Mouse (Mus musculus): ENCODE measurements around the gene Ankrd35. TPM values are rescaled to one million over a fixed set of nuclear protein-coding genes. Genes with fewer than 3 reads are reported as not detected.
"Not testable (repeated sequence)": the region's sequence is repeated elsewhere in the genome, so short reads cannot be mapped to it uniquely, and the experiment has no call there.

Ankrd35 gene
- polyA plus RNA-seq, 1 experiment from 2014 or later: 0.44 TPM

DNA sequence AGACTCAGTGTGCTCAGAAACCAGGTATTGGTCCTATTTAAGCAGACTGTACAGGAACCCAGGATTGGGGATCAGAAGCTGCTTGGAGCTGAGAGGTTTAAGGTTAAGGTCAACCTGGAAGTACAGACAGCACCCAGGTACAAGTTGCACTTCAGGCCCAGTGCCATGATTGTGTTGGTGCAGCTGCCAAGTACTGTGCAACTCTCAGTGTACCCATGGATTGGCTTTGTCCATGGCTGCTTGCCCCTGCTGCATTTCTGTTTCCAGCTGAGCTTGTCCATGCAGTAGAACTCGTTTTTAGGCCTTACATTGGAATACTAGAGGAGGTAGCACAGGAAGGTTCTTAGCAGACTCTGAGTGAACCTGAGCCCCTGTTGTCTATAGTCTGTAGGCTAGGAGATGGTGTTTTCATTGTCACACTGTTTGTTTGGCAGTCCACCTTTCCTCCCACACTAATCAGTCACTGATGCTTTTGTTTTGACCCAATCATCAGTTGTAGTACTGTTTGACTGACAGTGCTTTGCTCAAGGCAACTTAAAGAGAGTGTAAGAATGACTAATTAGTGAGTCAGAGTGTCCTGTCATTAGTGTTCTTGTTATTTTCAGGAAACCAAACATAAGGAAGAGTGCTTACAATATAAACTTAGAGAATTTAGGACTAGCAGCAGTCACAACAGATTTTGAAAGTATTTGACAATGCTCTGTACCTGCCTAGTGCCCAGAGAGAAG is 67.2 kb downstream of the Ankrd35 start:
- H3K27me3 ChIP-seq (replicated peaks; ENCODE audit: insufficient read depth, low read length): no peaks in the 10 kb centered on the region
- no peak overlapping the region for H3K9ac ChIP-seq (replicated peaks; ENCODE audit: low read depth)
- no peak overlapping the region for H3K4me2 ChIP-seq (replicated peaks; ENCODE audit: low read depth, low read length)
- no peaks in the 10 kb centered on the region for H3K4me1 ChIP-seq (ENCODE audit: insufficient read depth, low read depth, low read length)
- no peak for ATAC-seq
- no peak overlapping the region for H3K4me3 ChIP-seq (ENCODE audit: low read depth, low read length)
- DNase-seq (ENCODE audit: low spot score): no peak
- 33% methylated on average over 1 of the region's 1 CpGs for WGBS
- no peaks in the 10 kb centered on the region for H3K9me3 ChIP-seq (ENCODE audit: low read length)
- H3K36me3 ChIP-seq (ENCODE audit: insufficient read depth, low read length): no peaks in the 10 kb centered on the region
- no peak overlapping the region for H3K27ac ChIP-seq (ENCODE audit: low read length)
- TF ChIP-seq EP300 (IDR thresholded peaks at IDR 0.05) (no peak), CTCF (IDR thresholded peaks at IDR 0.05) (no peak)

GRCm38 (mm10) chr3:96737995-96738394 is 68.1 kb downstream of the Ankrd35 start:
- no peak overlapping the region for H3K4me2 ChIP-seq (replicated peaks; ENCODE audit: low read depth, low read length)
- 87% methylated on average over 1 of the region's 1 CpGs for WGBS
- no peaks in the 10 kb centered on the region for H3K9me3 ChIP-seq (ENCODE audit: low read length)
- H3K36me3 ChIP-seq (ENCODE audit: insufficient read depth, low read length): no peaks in the 10 kb centered on the region
- no peak overlapping the region for H3K9ac ChIP-seq (replicated peaks; ENCODE audit: low read depth)
- H3K4me3 ChIP-seq (ENCODE audit: low read depth, low read length): no peak overlapping the region
- H3K4me1 ChIP-seq (ENCODE audit: insufficient read depth, low read depth, low read length): no peaks in the 10 kb centered on the region
- TF ChIP-seq EP300 (IDR thresholded peaks at IDR 0.05) (no peak), CTCF (IDR thresholded peaks at IDR 0.05) (peak; percentile 63)
- H3K27me3 ChIP-seq (replicated peaks; ENCODE audit: insufficient read depth, low read length): no peaks in the 10 kb centered on the region
- ATAC-seq (no peak), DNase-seq (ENCODE audit: low spot score) (peak; percentile 55)
- H3K27ac ChIP-seq (ENCODE audit: low read length): no peak overlapping the region

DNA sequence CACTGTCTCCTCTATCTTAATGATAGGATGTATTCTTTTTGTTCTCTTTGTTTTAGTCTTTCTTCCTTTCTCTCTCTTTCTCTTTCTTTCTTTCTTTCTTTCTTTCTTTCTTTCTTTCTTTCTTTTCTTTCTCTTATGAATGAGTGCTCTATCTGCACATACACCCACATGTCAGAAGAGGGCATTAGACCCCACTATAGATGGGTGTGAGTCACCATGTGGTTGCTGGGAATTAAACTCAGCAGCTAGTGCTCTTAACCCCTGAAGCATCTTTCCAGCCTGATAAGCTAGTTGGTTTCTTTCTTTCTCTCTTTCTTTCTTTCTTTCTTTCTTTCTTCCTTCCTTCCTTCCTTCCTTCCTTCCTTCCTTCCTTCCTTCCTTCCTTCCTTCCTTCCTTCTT is 70.3 kb downstream of the Ankrd35 start:
- TF ChIP-seq CTCF (IDR thresholded peaks at IDR 0.05): peak; percentile 17; the same call in 1 of the 2 replicates
- not testable (repeated sequence) for DNase-seq (ENCODE audit: low spot score); H3K27ac ChIP-seq (ENCODE audit: low read length); ATAC-seq; H3K9ac ChIP-seq (replicated peaks; ENCODE audit: low read depth); H3K27me3 ChIP-seq (replicated peaks; ENCODE audit: insufficient read depth, low read length); H3K36me3 ChIP-seq (ENCODE audit: insufficient read depth, low read length); H3K9me3 ChIP-seq (ENCODE audit: low read length); H3K4me2 ChIP-seq (replicated peaks; ENCODE audit: low read depth, low read length); H3K4me3 ChIP-seq (ENCODE audit: low read depth, low read length); H3K4me1 ChIP-seq (ENCODE audit: insufficient read depth, low read depth, low read length)

Other genes with a start within 250 kb of the Ankrd35 start
- 0.12 and 0.19 TPM in 2 replicates for gene BC107364, start 217.8 kb upstream of the Ankrd35 start, polyA plus RNA-seq (2015; fragmentation: Nextera tagmentation; extraction: Ambion mirVana)
- gene Hfe2, start 145.0 kb upstream of the Ankrd35 start, polyA plus RNA-seq (2015; fragmentation: Nextera tagmentation; extraction: Ambion mirVana): 0.27 and 0.35 TPM in 2 replicates
- 468 and 502 TPM in 2 replicates for gene Txnip, start 112.2 kb upstream of the Ankrd35 start, polyA plus RNA-seq (2015; fragmentation: Nextera tagmentation; extraction: Ambion mirVana)
- 0.73 and 0.78 TPM in 2 replicates for gene Gm16253, start 93.1 kb upstream of the Ankrd35 start, polyA plus RNA-seq (2015; fragmentation: Nextera tagmentation; extraction: Ambion mirVana)
- gene Polr3gl, start 76.0 kb upstream of the Ankrd35 start, polyA plus RNA-seq (2015; fragmentation: Nextera tagmentation; extraction: Ambion mirVana): 36.7 and 43.2 TPM in 2 replicates
- gene Ankrd34a, start 73.5 kb upstream of the Ankrd35 start, polyA plus RNA-seq (2015; fragmentation: Nextera tagmentation; extraction: Ambion mirVana): 0.18 and 0.37 TPM in 2 replicates
- gene Lix1l, start 69.0 kb upstream of the Ankrd35 start, polyA plus RNA-seq (2015; fragmentation: Nextera tagmentation; extraction: Ambion mirVana): 5.4 TPM in 2 replicates
- 90.3 and 91.4 TPM in 2 replicates for gene Rbm8a, start 40.2 kb upstream of the Ankrd35 start, polyA plus RNA-seq (2015; fragmentation: Nextera tagmentation; extraction: Ambion mirVana)
- gene Pex11b, start 34.8 kb upstream of the Ankrd35 start, polyA plus RNA-seq (2015; fragmentation: Nextera tagmentation; extraction: Ambion mirVana): 49.8 and 56.6 TPM in 2 replicates
- gene Gm42957, start 34.7 kb upstream of the Ankrd35 start, polyA plus RNA-seq (2015; fragmentation: Nextera tagmentation; extraction: Ambion mirVana): not detected in 2 replicates
- 0.31 TPM in 2 replicates for gene Itga10, start 24.5 kb upstream of the Ankrd35 start, polyA plus RNA-seq (2015; fragmentation: Nextera tagmentation; extraction: Ambion mirVana)
- 26.9 and 31.1 TPM in 2 replicates for gene Pias3, start 26.3 kb downstream of the Ankrd35 start, polyA plus RNA-seq (2015; fragmentation: Nextera tagmentation; extraction: Ambion mirVana)
- gene Nudt17, start 38.4 kb downstream of the Ankrd35 start, polyA plus RNA-seq (2015; fragmentation: Nextera tagmentation; extraction: Ambion mirVana): 5.3 and 5.8 TPM in 2 replicates
- gene Polr3c, start 57.5 kb downstream of the Ankrd35 start, polyA plus RNA-seq (2015; fragmentation: Nextera tagmentation; extraction: Ambion mirVana): 17.9 and 19.2 TPM in 2 replicates
- 42.8 and 43.3 TPM in 2 replicates for gene Rnf115, start 57.5 kb downstream of the Ankrd35 start, polyA plus RNA-seq (2015; fragmentation: Nextera tagmentation; extraction: Ambion mirVana)
- gene Pdzk1, start 159.2 kb downstream of the Ankrd35 start, polyA plus RNA-seq (2015; fragmentation: Nextera tagmentation; extraction: Ambion mirVana): 0.06 and 0.17 TPM in 2 replicates
- gene Cd160, start 159.2 kb downstream of the Ankrd35 start, polyA plus RNA-seq (2015; fragmentation: Nextera tagmentation; extraction: Ambion mirVana): 0.39 and 0.42 TPM in 2 replicates
- 48.3 and 57.0 TPM in 2 replicates for gene Gja5, start 234.6 kb downstream of the Ankrd35 start, polyA plus RNA-seq (2015; fragmentation: Nextera tagmentation; extraction: Ambion mirVana)
- 20.9 and 26.4 TPM in 2 replicates for gene Gpr89, start 235.2 kb downstream of the Ankrd35 start, polyA plus RNA-seq (2015; fragmentation: Nextera tagmentation; extraction: Ambion mirVana)

All from lung, postnatal 0 days (tissue).